Mouse (Mus musculus): ENCODE measurements around the gene Clec16a. TPM values are rescaled to one million over a fixed set of nuclear protein-coding genes. Genes with fewer than 3 reads are reported as not detected.

Clec16a gene
- total RNA-seq, 2 experiments from 2014 or later, result 74.1 to 76.7 TPM

DNA sequence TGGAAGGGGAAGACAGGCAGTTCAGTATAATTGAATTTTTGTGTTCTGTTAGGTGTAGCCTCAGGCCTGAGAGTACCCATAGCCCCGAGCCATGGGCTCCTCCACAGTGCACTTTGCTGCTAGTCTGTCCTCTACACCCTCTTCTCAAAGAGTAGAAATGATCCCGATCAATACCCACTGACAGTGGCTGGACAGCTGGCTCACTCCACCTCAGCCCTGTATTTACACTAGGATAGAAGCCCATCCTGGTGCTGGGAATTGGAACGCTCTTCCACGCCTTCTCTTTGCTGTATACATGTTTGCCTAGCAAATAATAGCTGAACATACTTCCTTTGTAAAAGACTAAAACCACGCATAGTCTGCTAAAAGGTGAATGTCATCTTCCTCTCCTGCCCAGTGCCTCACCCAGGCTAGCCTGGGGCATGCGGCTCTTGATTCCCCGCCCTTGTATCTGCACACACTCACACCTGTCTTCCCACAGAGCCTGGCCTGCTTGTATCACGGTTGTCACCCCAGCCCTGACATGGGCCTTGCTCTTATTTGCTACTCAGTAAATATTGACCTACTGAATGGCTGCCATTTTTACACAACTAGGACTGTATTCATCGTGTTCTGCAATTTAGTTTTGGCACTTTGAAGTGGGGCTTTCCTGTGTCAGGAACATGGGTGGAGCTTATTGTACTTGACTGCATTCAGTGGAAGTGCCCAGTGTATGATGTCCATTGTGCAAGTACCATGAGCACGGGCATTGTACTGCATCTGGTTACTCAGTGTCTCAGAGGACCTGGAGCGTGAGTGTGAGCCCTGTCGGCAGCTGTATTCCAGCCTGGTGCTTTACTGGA, 119.0 kb downstream of the Clec16a start:
- no peak for DNase-seq (ENCODE audit: low spot score in 2 of 2)
- intact Hi-C loops (cut with DNase I), result loop anchor here (10.0 kb wide), 1 partner anchor 181 kb away; no protein-coding TSS in a partner anchor

- intact Hi-C loops (cut with DNase I), result loop anchor here (5.0 to 10.0 kb wide), 2 partner anchors 117 to 180 kb away; no protein-coding TSS in a partner anchor
Observed at GRCm38 (mm10) chr16:10664921-10665894, 120.1 kb downstream of the Clec16a start.

DNA sequence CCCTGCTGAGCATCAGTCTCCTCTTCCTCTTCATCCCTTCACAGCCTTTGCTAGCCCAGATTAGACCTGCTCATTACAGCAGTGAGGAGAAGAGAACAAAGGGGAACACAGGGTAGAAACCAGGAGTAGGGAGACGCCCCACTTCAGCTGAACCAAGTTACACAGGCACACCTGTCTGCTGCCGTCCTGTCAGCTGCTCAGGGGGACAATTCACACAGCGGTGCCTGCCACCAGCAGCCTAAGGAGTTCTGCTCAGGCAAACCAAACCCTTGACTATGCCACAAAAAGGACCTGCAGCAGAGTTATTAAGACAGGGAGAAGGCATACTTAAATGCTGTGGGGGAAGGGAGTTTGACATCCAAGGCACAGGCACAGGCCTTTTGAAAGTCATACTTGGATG, 121.6 kb downstream of the Clec16a start:
- intact Hi-C loops (cut with DNase I), result loop anchor here (5.0 to 10.0 kb wide), 2 partner anchors 116 to 178 kb away; no protein-coding TSS in a partner anchor

More at GRCm38 (mm10) chr16:10664921-10665894, 120.1 kb downstream of the Clec16a start:
- peak in 1 of 2 experiments; percentile 52 for DNase-seq (ENCODE audit: low spot score in 2 of 2)

DNA sequence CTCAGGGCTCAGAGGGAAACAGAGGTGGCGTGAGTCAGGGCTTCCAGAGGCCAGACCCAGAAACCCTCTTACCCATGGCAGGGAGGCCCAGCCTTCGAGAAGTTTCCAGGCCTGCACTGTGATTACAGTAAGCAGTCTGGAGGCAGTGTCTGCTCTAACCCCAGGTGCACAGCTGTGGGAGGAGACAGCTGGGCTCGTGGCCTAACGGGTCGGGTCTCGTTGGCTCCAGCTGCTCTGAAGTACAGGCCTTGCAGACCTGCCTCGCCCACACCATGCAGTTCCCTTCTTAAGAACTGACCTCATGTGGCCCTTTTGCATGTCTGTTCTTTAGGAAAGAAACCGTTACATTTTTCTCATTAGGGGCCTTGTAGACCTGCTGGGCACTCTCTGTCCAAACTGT, 123.3 kb downstream of the Clec16a start:
- intact Hi-C loops (cut with DNase I), result loop anchor here (5.0 to 10.0 kb wide), 2 partner anchors 114 to 176 kb away; no protein-coding TSS in a partner anchor
- no peak for DNase-seq (ENCODE audit: low spot score in 2 of 2)

More for the DNA sequence above, 121.6 kb downstream of the Clec16a start:
- no peak for DNase-seq (ENCODE audit: low spot score in 2 of 2)

DNA sequence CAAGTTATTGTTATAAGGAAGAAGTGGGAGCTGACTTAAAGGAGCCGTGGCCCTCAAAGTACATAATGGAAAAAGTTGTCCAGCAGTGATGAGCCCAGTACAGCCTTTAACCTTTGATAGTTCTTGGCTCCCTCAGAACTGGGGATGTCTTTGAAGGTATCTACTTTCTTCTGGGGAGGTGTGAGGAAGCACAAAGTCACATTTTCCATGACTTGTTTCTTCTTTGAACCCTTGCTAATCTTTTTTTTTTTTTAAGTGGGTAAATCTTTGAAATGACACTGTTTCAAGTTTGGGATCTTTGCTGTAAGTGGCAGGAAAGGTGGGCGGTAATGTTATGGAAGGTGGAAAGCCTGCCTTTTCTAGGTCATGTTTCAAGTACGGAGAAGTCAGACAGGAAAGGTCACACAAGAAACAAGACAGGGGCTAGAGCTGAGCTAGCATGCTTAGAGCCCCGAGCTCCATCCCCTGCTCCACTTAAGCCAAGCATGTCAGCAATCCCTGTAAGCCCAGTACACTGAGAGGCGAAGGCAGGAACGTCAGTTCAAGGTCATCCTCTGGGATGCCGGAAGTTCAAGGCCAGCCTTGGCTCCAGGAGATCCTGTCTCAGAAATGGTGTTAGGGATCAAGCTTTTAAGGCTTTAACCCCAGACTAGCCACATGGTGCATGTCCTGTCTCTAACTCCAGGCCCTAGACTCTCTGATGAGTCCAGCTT, 124.0 kb downstream of the Clec16a start:
- intact Hi-C loops (cut with DNase I), result loop anchor here (5.0 to 10.0 kb wide), 2 partner anchors 113 to 176 kb away; no protein-coding TSS in a partner anchor
- DNase-seq (ENCODE audit: low spot score in 2 of 2), result no peak

DNA sequence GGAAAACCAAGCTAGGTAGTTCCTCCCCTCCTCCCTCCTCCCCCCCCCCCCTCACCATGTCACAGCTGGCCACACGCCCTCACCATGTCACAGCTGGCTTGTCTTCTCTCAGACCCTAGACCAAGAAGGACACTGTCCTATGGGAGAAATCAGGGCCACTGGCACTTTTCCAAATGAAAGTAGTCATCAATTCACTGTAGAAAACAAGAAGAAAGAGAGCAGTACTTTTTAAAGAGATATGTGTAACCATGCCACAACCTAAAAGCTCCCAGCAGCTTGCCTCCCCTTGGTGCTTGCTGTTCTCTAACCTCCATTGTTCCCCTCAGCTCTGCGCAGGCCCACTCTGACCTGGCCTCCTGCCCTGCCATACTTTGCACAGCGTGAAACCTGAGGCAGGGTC, 124.8 kb downstream of the Clec16a start:
- no peak for DNase-seq (ENCODE audit: low spot score in 2 of 2)
- intact Hi-C loops (cut with DNase I), result loop anchor here (5.0 to 10.0 kb wide), 2 partner anchors 112 to 175 kb away; no protein-coding TSS in a partner anchor

DNA sequence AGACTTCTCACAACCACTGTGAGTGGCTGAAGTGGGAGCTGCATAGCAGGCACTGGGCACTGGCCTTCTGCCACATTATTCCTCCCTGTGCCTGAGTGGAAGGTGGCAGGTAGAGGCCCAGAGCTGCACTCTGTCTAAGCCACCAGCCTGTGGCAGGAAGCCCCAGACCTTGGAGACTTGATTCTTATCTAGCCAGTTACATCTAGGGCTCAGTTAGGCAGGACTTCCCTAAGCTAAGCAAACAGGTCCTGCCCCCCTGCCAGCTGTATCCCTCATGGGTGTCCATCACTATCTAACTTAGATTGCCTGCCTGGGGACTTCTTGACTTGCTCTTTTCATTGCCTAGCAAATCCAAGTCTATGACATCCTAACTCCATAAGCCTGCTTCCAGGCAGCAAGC, 127.4 kb downstream of the Clec16a start:
- DNase-seq (ENCODE audit: low spot score in 2 of 2), result no peak
- intact Hi-C loops (cut with DNase I), result no loop called here

- no peak for DNase-seq (ENCODE audit: low spot score in 2 of 2)
- intact Hi-C loops (cut with DNase I), result no loop called here
Observed at GRCm38 (mm10) chr16:10674020-10674419, 128.9 kb downstream of the Clec16a start.

- no peak for DNase-seq (ENCODE audit: low spot score in 2 of 2)
- intact Hi-C loops (cut with DNase I), result no loop called here
Observed at GRCm38 (mm10) chr16:10674957-10675356, 129.8 kb downstream of the Clec16a start.

DNA sequence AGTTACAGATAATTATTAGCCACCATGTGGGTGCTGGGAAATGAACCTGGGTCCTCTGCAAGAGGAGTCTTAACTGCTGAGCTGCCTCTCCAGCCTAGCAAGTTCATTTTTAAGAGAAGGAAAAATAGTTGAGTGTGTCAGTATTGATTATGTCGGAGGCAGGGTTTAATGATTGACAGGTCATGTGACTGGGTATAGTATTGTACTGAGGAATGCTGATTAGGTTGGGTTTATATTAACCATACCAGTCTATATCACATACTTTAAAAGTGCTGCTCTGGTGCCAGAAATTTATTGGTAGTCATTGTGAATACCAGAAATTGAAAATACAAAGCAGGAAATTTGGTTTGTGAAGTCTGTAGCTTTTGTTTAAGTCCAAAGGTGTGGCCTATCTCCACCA, 130.5 kb downstream of the Clec16a start:
- no peak for DNase-seq (ENCODE audit: low spot score in 2 of 2)
- intact Hi-C loops (cut with DNase I), result no loop called here

DNA sequence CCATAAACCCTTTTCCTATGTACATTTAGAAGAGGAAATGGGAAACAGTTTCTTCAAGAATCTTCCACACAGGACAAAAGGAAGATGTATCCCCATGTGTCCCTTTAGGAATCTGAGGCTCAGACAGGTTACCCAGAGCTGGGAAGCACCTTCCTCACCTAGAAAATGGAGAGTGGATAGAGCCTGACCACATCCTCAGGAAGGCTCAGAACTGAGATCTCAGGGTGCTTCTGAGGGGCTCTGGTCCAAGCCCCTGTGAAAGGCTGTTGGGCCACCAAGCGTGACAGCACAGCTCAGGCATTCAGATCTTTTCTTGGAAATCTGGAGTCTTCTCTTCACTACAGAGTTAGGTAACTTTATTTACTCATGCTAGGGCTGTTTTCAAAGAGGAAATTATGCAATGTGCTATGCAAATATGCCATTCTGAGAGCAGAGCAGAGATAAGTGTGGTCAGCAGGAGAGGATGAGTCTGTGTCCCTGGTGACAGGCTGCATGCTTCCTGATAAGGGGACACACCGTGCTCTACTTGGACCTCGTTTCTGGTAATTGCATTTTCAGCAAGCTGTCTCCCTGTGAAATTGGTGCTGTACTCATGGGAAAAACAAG, 131.4 kb downstream of the Clec16a start:
- intact Hi-C loops (cut with DNase I), result no loop called here

GRCm38 (mm10) chr16:10682521-10682920, 137.4 kb downstream of the Clec16a start:
- intact Hi-C loops (cut with DNase I), result no loop called here
- no peak for DNase-seq (ENCODE audit: low spot score in 2 of 2)

More for the DNA sequence above, 131.4 kb downstream of the Clec16a start:
- DNase-seq (ENCODE audit: low spot score in 2 of 2), result no peak

DNA sequence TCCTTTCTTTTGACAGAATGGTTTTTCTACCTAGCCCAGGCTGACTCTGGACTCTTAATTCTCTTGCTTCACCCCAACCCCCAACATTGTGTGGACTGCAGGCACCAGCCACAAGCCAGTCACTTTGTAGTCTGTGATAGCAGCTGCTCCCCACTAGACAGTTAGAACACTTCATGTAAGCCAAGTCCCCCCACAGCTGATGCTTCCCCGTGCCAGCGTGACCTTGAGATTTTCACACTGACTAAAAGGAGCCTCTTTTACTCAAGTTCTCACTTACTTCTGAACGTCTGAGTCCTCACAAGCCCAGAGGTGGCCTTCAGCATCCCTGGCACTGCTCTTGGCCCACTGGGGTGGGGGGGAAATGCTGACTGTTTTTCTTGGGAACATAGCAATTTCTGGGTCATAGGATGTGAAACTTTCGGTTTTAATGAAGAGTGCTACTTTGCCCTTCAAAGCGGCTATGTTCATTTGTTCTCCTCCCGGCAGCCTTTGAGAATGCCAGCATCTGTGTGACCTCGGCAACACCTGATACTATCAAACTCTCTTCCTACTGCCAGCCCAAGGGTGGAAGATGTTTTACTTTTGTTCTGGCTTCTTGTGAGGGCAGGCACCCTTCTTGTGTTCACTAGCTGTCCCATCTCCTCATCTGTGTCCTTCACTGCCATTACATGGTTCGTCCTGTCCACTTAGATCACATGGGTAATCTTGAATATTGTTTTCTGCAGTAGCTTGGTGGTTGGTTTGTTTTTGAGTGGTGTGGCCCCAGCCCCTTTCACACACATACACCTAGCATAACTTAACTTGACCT, 138.3 kb downstream of the Clec16a start:
- intact Hi-C loops (cut with DNase I), result no loop called here
- no peak for DNase-seq (ENCODE audit: low spot score in 2 of 2)

GRCm38 (mm10) chr16:10689748-10690318, 144.7 kb downstream of the Clec16a start:
- intact Hi-C loops (cut with DNase I), result no loop called here
- DNase-seq (ENCODE audit: low spot score in 2 of 2), result no peak

GRCm38 (mm10) chr16:10690442-10690841, 145.3 kb downstream of the Clec16a start:
- intact Hi-C loops (cut with DNase I), result no loop called here
- DNase-seq (ENCODE audit: low spot score in 2 of 2), result no peak

DNA sequence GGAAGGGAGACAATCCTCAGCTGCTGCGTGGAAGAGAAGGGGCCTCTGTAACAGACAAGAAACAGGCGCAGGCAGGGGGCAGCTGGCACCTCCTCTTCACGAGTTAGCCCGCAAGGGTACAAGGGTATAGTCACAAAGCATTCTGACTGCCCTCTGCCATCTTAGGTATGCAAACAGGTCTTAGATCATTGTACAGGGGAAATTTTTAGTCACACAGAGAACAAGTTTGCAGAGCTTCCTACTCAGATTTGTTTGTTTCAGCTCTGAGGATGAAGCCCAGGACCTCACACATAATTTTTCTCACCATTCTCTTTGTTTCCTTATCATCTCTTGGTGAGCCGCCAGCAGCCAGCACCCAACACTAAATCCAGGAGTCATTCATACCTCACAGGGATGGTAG, 146.6 kb downstream of the Clec16a start:
- intact Hi-C loops (cut with DNase I), result no loop called here

GRCm38 (mm10) chr16:10692848-10693247, 147.7 kb downstream of the Clec16a start:
- intact Hi-C loops (cut with DNase I), result no loop called here
- DNase-seq (ENCODE audit: low spot score in 2 of 2), result peak; percentile 10 to 20

More for the DNA sequence above, 146.6 kb downstream of the Clec16a start:
- DNase-seq (ENCODE audit: low spot score in 2 of 2), result no peak

Measured in left cerebral cortex, postnatal 14 days (tissue).